Mouse (Mus musculus) midbrain, embryonic 12.5 days (tissue): ENCODE measurements at regions not wholly inside any gene's neighbourhood (a gene's known extent, or its start where the extent isn't known, plus 50 kb on each side); places are given as distances from the start of the nearest gene placed in this dataset.

Source experiments
- ATAC-seq: fragments of 200-750 bp; cut with Nextera tagmentation; 2 replicates; pipeline ENCODE4 v1.8.0; 2017; ENCODE audit warnings: low read depth, moderate TSS enrichment, moderate library complexity; ENCODE audit not compliant: low FRiP score
- H3K27ac ChIP-seq: fragments of 300-500 bp; sonication (generic); replicated peaks from 2 replicates; pipeline ENCODE4 v1.5.1; 2016; ENCODE audit warnings: mild to moderate bottlenecking
- H3K27me3 ChIP-seq: fragments of 300-500 bp; sonication (generic); 2 replicates; pipeline ENCODE4 v1.6.1; 2016; ENCODE audit warnings: mild to moderate bottlenecking
- H3K36me3 ChIP-seq: fragments of 300-500 bp; sonication (generic); 2 replicates; pipeline ENCODE4 v1.6.1; 2016
- H3K4me1 ChIP-seq: fragments of 300-500 bp; sonication (generic); 2 replicates; pipeline ENCODE4 v1.6.1; 2016
- H3K4me2 ChIP-seq: fragments of 300-500 bp; sonication (generic); replicated peaks from 2 replicates; pipeline ENCODE4 v1.6.1; 2016; ENCODE audit warnings: mild to moderate bottlenecking, moderate library complexity
- H3K4me3 ChIP-seq: fragments of 300-500 bp; sonication (generic); 2 replicates; pipeline ENCODE4 v1.5.1; 2016; ENCODE audit warnings: mild to moderate bottlenecking
- H3K9ac ChIP-seq: fragments of 300-500 bp; sonication (generic); replicated peaks from 2 replicates; pipeline ENCODE4 v1.6.1; 2016; ENCODE audit warnings: mild to moderate bottlenecking, moderate library complexity
- H3K9me3 ChIP-seq: fragments of 300-500 bp; sonication (generic); 2 replicates; pipeline ENCODE4 v1.6.1; 2016; ENCODE audit warnings: mild to moderate bottlenecking
- WGBS: fragments of 180-500 bp; shearing (Covaris S2); methylation state at CpG from one replicate; pipeline ENCODE4 v1.1.7; 2016; 5-methylcytosine and 5-hydroxymethylcytosine counted together

DNA sequence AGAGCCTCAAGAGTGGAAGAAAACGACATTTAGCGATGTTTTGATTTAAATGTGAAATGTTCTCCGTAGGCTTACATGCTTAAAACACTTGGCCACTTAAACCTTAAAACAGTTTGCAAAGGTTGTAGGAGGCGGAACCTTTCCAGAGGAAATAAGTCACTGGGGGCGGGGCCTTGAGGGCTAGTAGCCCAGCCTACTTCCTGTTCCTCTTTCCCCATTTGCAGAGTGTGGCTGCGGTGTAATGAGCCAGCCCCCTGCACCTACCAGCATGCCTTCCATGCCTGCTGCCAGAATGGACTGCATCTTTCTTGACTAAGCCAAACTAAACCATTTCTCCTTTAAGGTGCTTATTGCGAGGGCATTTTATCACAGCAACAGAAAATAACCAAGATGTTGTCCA is 103.0 kb upstream of the Arntl start:
- no peaks in the 10 kb centered on the region for H3K36me3 ChIP-seq
- H3K27me3 ChIP-seq = no peaks in the 10 kb centered on the region
- no peak overlapping the region for H3K4me3 ChIP-seq
- no peak overlapping the region for H3K4me2 ChIP-seq
- WGBS = 95% methylated on average over 7 of the region's 7 CpGs
- no peaks in the 10 kb centered on the region for H3K9me3 ChIP-seq
- no peak for ATAC-seq
- no peaks in the 10 kb centered on the region for H3K4me1 ChIP-seq
- no peak overlapping the region for H3K9ac ChIP-seq
- no peak overlapping the region for H3K27ac ChIP-seq

DNA sequence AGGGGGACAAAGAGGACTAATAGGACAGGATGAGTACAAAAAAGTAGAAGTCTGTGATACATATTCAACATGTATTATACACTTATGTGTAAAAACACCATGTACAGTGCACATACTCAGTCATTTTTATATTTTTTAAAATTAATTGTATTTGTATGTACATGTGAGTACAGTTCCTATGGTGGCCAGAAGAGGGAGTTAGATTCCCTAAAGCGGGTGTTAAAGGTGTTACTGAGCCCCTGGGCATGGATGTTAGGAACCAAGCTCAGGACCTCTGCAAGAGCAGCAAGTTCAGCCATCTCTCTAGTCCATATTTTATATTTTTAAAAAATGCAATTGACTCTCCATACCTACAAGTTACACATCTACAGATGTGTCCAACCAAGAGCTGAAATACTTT is 101.9 kb upstream of the Arntl start:
- Histone ChIP-seq H3K4me2 (no peak overlapping the region), H3K4me1 (no peaks in the 10 kb centered on the region), H3K9ac (no peak overlapping the region), H3K4me3 (no peak overlapping the region), H3K9me3 (no peaks in the 10 kb centered on the region), H3K27me3 (no peaks in the 10 kb centered on the region), H3K36me3 (no peaks in the 10 kb centered on the region), H3K27ac (no peak overlapping the region)
- ATAC-seq = no peak
- 22% methylated on average over 1 of the region's 1 CpGs for WGBS

DNA sequence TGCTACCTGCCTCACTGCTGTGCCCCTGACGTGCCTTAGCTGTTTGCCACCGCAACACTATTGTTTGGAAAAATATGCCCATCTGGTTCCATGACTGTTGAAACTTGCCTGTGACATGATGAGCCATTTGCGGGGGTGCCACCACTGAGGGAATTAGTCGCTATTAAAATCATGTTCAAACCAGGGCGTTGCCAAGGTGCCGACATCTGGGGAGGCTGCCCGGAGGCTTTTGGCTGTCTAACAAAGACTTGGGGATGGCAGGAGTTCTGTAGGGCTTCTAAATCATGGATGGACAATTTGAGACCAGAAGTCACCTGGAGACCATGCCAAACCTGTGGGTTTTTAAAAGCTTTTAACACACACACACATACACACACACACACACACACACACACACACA is 100.5 kb upstream of the Arntl start:
- Histone ChIP-seq H3K4me1 (no peaks in the 10 kb centered on the region), H3K4me3 (no peak overlapping the region), H3K27ac (no peak overlapping the region), H3K9ac (no peak overlapping the region), H3K27me3 (no peaks in the 10 kb centered on the region), H3K9me3 (no peaks in the 10 kb centered on the region), H3K4me2 (no peak overlapping the region), H3K36me3 (no peaks in the 10 kb centered on the region)
- no peak for ATAC-seq
- 88% methylated on average over 7 of the region's 7 CpGs for WGBS

DNA sequence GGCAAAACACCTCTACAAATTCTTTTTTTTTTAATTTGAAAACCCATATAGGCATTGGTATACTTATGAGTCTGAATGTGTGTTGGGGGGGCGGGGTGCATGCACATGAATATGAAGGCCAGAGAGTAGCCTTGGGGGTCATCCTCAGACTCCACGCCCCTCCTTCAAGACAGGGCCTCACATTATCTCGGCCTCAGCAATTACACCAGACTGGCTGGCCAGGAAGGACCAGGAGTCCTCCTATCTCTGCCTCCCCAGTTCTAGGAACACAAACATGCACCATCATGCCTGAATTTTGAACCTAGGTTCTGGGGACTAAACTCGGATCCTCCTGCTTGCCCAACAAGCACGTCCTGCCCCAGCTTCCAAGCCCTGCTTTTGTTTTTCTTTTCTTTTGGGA is 99.3 kb upstream of the Arntl start:
- Histone ChIP-seq H3K4me1 (no peaks in the 10 kb centered on the region), H3K27ac (no peak overlapping the region), H3K4me2 (no peak overlapping the region), H3K9me3 (no peaks in the 10 kb centered on the region), H3K4me3 (no peak overlapping the region), H3K27me3 (no peaks in the 10 kb centered on the region), H3K9ac (no peak overlapping the region), H3K36me3 (no peaks in the 10 kb centered on the region)
- WGBS = 89% methylated on average over 5 of the region's 5 CpGs
- no peak for ATAC-seq

DNA sequence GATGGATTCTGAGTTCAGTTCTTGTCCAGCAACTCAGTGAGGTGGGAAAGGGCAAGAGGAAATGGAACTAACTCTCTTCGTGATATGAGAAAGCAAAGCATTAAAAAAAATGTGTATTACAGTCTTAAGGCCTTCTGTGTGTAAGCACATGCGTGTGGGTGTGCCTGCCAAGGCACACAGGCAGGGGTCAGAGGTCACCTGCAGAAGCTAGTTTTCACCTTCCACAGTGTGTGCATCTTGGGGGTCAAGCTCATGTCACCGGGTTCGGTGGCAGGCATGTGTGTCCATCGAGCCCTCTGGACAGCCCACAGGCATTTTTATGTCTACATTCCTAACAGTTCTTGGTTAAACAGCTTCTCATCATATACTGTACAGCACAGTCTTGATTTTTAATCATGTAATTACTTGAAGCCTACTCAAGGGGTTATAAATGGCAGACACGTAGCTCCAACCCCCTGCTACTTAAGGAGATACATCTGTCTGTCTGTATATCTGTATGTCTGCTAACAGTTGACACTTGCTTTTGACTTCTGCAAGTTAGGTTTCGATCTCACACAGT is 98.7 kb upstream of the Arntl start:
- H3K9ac ChIP-seq = no peak overlapping the region
- no peak overlapping the region for H3K27ac ChIP-seq
- H3K27me3 ChIP-seq = no peaks in the 10 kb centered on the region
- H3K9me3 ChIP-seq = no peaks in the 10 kb centered on the region
- H3K4me1 ChIP-seq = no peaks in the 10 kb centered on the region
- WGBS = 79% methylated on average over 7 of the region's 7 CpGs
- ATAC-seq = no peak
- H3K36me3 ChIP-seq = no peaks in the 10 kb centered on the region
- no peak overlapping the region for H3K4me2 ChIP-seq
- no peak overlapping the region for H3K4me3 ChIP-seq

DNA sequence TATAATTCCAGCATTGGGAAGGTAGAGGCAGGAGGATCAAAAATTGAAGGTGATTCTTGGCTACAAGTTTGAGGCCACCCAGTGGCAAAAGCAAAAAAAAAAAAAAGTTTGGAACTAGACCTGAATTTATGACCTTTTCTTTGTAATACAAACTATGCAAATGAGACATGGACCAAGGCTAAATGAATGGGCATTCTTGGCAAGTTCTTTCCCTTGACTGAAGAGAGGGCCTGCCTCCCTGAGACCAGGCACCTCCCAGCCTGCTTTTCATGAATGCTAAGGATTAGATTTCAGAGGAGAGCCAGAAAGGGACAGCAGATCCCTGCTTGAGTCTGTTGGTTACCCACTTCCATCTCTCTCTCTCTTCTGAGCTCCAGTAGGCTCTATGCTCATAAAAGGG is 97.8 kb upstream of the Arntl start:
- Histone ChIP-seq H3K4me1 (no peaks in the 10 kb centered on the region), H3K4me2 (no peak overlapping the region), H3K4me3 (no peak overlapping the region), H3K27ac (no peak overlapping the region), H3K36me3 (no peaks in the 10 kb centered on the region), H3K9ac (no peak overlapping the region), H3K27me3 (no peaks in the 10 kb centered on the region), H3K9me3 (no peaks in the 10 kb centered on the region)
- ATAC-seq = no peak

DNA sequence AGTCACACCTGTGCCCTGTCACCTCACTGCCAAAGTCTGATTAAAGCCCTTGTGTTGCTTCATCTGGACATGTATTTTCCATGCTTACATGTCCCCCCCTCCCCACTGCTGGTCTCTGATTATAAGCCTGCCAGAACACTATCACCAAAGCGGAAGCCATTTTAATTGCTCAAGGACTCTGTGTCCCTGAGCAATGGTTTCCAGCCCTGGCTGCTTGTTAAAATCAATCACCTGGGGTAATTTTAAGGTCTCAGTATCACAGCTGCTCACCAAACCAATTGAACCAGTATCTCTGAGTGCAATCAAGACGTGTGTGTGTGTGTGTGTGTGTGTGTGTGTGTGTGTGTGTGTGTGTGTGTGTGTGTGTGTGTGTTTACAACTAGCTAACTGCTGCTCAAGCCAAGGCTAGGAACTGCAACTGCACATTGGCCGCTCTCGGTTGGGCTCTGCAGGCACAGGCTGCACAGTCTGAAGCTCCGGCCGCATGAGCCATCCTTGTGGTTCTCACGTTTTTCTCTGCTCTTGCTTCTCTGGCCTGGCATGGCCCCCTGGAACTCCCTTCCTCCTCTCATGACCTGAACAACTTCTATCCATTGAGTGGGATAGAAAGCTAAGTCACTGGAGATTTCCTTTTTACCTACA is 96.3 kb upstream of the Arntl start:
- no peaks in the 10 kb centered on the region for H3K36me3 ChIP-seq
- H3K27ac ChIP-seq = no peak overlapping the region
- no peak overlapping the region for H3K4me2 ChIP-seq
- H3K9ac ChIP-seq = no peak overlapping the region
- ATAC-seq = no peak
- no peaks in the 10 kb centered on the region for H3K27me3 ChIP-seq
- H3K4me3 ChIP-seq = no peak overlapping the region
- H3K4me1 ChIP-seq = no peaks in the 10 kb centered on the region
- WGBS = 76% methylated on average over 7 of the region's 7 CpGs
- no peaks in the 10 kb centered on the region for H3K9me3 ChIP-seq

DNA sequence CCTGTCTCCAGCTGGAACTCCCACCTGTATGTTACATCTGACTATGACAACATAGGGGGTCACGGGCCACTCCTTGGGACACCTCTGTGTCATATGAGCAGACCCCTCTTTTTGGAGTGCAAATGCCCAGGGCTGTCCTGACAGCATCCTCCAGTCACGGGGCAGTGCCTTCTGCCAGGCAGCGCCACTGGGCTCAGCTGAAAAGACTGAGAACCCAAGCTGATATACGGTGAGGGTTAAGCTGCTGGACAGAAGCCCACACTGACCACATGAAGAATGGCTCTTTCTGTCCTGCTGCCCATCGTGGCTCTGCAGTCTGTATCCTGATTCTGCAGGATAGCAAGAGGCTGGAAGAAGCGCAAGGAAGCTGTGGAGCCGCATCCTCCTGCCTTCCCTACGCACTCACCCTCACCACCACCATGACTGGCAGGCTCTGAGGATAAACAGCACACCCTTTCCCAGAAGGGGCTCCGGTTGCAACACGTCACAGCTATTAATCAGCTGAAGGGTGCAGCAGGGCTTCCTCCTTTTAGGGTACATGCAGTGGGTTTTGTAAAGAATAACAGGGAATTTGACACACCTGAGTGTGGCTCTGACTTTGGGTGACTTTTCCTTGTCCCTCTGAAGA is 93.9 kb upstream of the Arntl start:
- Histone ChIP-seq H3K4me2 (no peak overlapping the region), H3K4me3 (no peak overlapping the region), H3K36me3 (no peaks in the 10 kb centered on the region), H3K27me3 (no peaks in the 10 kb centered on the region), H3K4me1 (no peaks in the 10 kb centered on the region), H3K9ac (no peak overlapping the region), H3K27ac (no peak overlapping the region), H3K9me3 (no peaks in the 10 kb centered on the region)
- WGBS = 81% methylated on average over 10 of the region's 10 CpGs
- no peak for ATAC-seq

DNA sequence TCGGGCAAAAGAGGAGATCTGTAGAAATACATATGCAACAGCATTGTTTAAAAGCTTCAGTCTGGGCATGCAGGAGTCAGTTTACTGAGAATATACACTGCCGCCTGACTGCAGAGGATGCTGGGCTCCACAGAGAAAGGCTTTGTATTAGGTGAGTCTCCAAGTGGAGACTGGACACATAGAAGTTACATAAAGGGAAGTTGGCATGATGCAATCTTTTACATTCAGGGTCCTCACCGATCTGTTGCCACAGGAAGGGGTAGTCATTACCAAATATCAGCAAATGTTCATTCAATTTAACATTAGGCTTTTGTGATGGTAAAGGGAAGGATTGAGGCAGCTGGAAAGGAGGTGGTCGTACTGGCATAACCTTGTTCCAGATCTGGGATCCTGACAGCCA is 89.7 kb upstream of the Arntl start:
- Histone ChIP-seq H3K4me3 (no peak overlapping the region), H3K27me3 (no peaks in the 10 kb centered on the region), H3K9me3 (no peaks in the 10 kb centered on the region), H3K27ac (no peak overlapping the region), H3K4me1 (no peaks in the 10 kb centered on the region), H3K4me2 (no peak overlapping the region), H3K36me3 (no peaks in the 10 kb centered on the region), H3K9ac (no peak overlapping the region)
- 82% methylated on average over 4 of the region's 4 CpGs for WGBS
- no peak for ATAC-seq

DNA sequence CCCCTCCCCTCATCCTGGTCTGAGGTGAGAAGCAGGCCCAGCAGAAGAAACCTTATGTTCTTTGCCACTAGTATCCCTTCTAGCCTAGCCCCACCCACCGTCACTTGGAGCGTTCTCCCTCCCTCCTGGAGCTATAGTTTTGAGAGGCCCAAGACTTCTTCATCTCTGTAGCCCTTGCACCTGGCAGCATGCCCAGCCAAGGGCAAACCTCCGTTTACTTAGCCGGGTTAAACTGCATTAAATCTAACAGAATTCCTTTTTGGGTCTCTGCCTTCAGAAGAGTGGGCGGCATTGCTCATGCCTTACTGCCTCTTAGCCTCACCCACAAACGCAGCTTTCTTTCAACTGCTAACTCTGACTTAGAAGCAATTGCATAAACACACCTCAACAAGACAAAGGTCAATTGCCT is 85.3 kb upstream of the Arntl start:
- H3K9me3 ChIP-seq = no peaks in the 10 kb centered on the region
- H3K27me3 ChIP-seq = no peaks in the 10 kb centered on the region
- H3K4me3 ChIP-seq = no peak overlapping the region
- no peaks in the 10 kb centered on the region for H3K36me3 ChIP-seq
- no peak overlapping the region for H3K27ac ChIP-seq
- 67% methylated on average over 6 of the region's 6 CpGs for WGBS
- no peak overlapping the region for H3K4me2 ChIP-seq
- no peaks in the 10 kb centered on the region for H3K4me1 ChIP-seq
- H3K9ac ChIP-seq = no peak overlapping the region
- ATAC-seq = no peak

DNA sequence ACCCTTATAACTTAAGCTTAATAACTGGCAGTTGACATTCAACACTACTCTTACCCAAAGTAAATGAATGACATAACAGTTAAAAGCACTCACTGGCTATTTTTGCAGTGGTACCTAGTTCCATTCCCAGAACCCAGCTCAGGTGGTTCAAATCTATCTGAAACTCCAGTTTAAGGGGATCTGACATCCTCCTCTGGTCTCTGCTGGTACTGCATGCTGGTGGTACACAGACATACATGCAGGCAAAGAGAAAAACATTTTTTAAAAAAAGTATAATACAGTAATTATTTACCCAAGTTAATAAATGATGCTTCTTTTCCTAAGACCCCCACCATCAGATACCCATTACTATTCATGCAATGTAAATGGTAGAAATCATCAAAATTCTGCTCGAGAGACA is 81.3 kb upstream of the Arntl start:
- H3K9me3 ChIP-seq = no peaks in the 10 kb centered on the region
- 60% methylated on average over 1 of the region's 1 CpGs for WGBS
- no peaks in the 10 kb centered on the region for H3K36me3 ChIP-seq
- no peak overlapping the region for H3K4me3 ChIP-seq
- no peak overlapping the region for H3K27ac ChIP-seq
- no peaks in the 10 kb centered on the region for H3K27me3 ChIP-seq
- H3K4me2 ChIP-seq = no peak overlapping the region
- no peak for ATAC-seq
- H3K4me1 ChIP-seq = peaks cover 7% of the 10 kb centered on the region; the same call in 1 of the 2 replicates
- H3K9ac ChIP-seq = no peak overlapping the region

DNA sequence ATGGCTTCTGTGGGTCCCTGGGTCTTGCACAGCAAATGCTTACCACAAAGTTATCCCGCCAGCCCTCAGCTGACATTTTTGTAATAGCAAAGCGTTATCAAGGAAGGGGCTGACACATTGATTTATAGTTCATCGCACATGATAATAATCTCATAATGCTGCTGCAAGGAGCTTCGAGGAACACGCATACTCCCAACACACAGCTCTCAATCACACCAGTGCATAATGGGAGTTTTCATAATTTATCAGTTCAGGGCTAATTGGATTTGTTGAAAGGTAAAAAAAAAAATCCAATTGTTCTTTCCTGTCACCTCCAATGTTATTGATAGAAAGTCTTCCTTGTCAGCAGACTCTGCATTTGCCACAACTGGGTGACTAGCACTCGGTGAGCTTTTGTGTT is 76.7 kb upstream of the Arntl start:
- Histone ChIP-seq H3K4me3 (no peak overlapping the region), H3K9me3 (no peaks in the 10 kb centered on the region), H3K9ac (no peak overlapping the region), H3K36me3 (no peaks in the 10 kb centered on the region), H3K4me1 (peaks cover 17% of the 10 kb centered on the region; the same call in 1 of the 2 replicates), H3K4me2 (no peak overlapping the region), H3K27me3 (no peaks in the 10 kb centered on the region), H3K27ac (peak overlapping the region; percentile 46)
- 50% methylated on average over 6 of the region's 6 CpGs for WGBS
- ATAC-seq = no peak
